Mouse (Mus musculus) layer of hippocampus, postnatal 14 days (tissue): ENCODE results near the gene Pcgf1. TPM values are rescaled to one million over a fixed set of nuclear protein-coding genes. Genes with fewer than 3 reads are reported as not detected.

Source experiments
- DNase-seq, 2 experiments: peaks; one replicate each; pipeline ENCODE4 v3.0.0; 2021 to 2022; ENCODE audit warnings: low spot score in 2 of 2, mixed read lengths in 1 of 2
- long read RNA-seq, 2 experiments: library from polyadenylated mRNA; stranded (forward); transcript quantifications; one replicate each; pipeline ENCODE4 v2.0.0; 2021
- total RNA-seq, 2 experiments: library from RNA; stranded (reverse); gene quantifications; 2 replicates each; pipeline ENCODE4 v1.2.3; 2021

The Pcgf1 gene
- 10 to 100 TPM; 23.3 to 27.0 TPM for total RNA-seq
- long read RNA-seq, experiment 1, partial matches to known transcripts: 3 of 10 reads
- long read RNA-seq, experiment 1, other reads (novel, unspliced or antisense): 3 of 10 reads
- long read RNA-seq, experiment 2, transcript Pcgf1-202 (9 exons, 918 nt): major isoform, 7 of 13 reads
- long read RNA-seq, experiment 2, partial matches to known transcripts: 3 of 13 reads
- long read RNA-seq, experiment 2, other reads (novel, unspliced or antisense): 3 of 13 reads

GRCm38 (mm10) chr6:83077630-83078323 lies at the start of gene Pcgf1:
Gene Pcgf1 (plus strand): TSS chr6:83077869.
- DNase-seq: peak in 1 of 2 experiments; percentile 37

GRCm38 (mm10) chr6:83029777-83030176 lies 47.9 kb upstream of the Pcgf1 start:
- DNase-seq: no peak

GRCm38 (mm10) chr6:83031111-83031510 lies 46.6 kb upstream of the Pcgf1 start:
- no peak for DNase-seq

- no peak for DNase-seq
These were observed 45.6 kb upstream of the Pcgf1 start for GRCm38 (mm10) chr6:83031921-83032590.

- no peak for DNase-seq
These were observed 44.9 kb upstream of the Pcgf1 start for GRCm38 (mm10) chr6:83032769-83033191.

- peak; percentile 40 to 59 for DNase-seq
These were observed 44.2 kb upstream of the Pcgf1 start, which contains the start of the genes Dok1 and Loxl3 for GRCm38 (mm10) chr6:83033249-83034185. Gene Dok1 (minus strand): TSS chr6:83033471. Gene Loxl3 (plus strand): TSS chr6:83034173.

- DNase-seq: no peak
These were observed 43.1 kb upstream of the Pcgf1 start for GRCm38 (mm10) chr6:83034463-83035055.

- DNase-seq: no peak
These were observed 40.5 kb upstream of the Pcgf1 start for GRCm38 (mm10) chr6:83037188-83037587.

- peak; percentile 83 to 84 for DNase-seq
These were observed 39.1 kb upstream of the Pcgf1 start for GRCm38 (mm10) chr6:83038496-83039012.

GRCm38 (mm10) chr6:83040601-83041000 lies 37.1 kb upstream of the Pcgf1 start:
- no peak for DNase-seq

- no peak for DNase-seq
These were observed 34.1 kb upstream of the Pcgf1 start for GRCm38 (mm10) chr6:83043561-83043960.

- DNase-seq: no peak
These were observed 33.7 kb upstream of the Pcgf1 start for GRCm38 (mm10) chr6:83043993-83044392.

GRCm38 (mm10) chr6:83044742-83045141 lies 32.9 kb upstream of the Pcgf1 start:
- no peak for DNase-seq

GRCm38 (mm10) chr6:83049367-83049766 lies 28.3 kb upstream of the Pcgf1 start:
- DNase-seq: no peak

GRCm38 (mm10) chr6:83053136-83053960 lies 24.3 kb upstream of the Pcgf1 start:
- peak in 1 of 2 experiments; percentile 42 for DNase-seq

- peak; percentile 94 to 98 for DNase-seq
These were observed 23.4 kb upstream of the Pcgf1 start, which contains the start of gene Aup1 for GRCm38 (mm10) chr6:83054074-83054851. Gene Aup1 (plus strand): TSS chr6:83054521.

- peak in 1 of 2 experiments; percentile 24 for DNase-seq
These were observed 22.7 kb upstream of the Pcgf1 start, which contains the start of gene Htra2 for GRCm38 (mm10) chr6:83054871-83055431. Gene Htra2 (minus strand): TSS chr6:83055273.

- DNase-seq: no peak
These were observed 19.9 kb upstream of the Pcgf1 start, which contains the start of gene Dqx1 for GRCm38 (mm10) chr6:83057790-83058189. Gene Dqx1 (plus strand): TSS chr6:83057844.
